Mouse (Mus musculus): ENCODE results near the gene Phactr2. TPM values are rescaled to one million over a fixed set of nuclear protein-coding genes. Genes with fewer than 3 reads are reported as not detected.

Phactr2 gene
- total RNA-seq, 2 experiments from 2014 or later, result 17.6 to 19.4 TPM

DNA sequence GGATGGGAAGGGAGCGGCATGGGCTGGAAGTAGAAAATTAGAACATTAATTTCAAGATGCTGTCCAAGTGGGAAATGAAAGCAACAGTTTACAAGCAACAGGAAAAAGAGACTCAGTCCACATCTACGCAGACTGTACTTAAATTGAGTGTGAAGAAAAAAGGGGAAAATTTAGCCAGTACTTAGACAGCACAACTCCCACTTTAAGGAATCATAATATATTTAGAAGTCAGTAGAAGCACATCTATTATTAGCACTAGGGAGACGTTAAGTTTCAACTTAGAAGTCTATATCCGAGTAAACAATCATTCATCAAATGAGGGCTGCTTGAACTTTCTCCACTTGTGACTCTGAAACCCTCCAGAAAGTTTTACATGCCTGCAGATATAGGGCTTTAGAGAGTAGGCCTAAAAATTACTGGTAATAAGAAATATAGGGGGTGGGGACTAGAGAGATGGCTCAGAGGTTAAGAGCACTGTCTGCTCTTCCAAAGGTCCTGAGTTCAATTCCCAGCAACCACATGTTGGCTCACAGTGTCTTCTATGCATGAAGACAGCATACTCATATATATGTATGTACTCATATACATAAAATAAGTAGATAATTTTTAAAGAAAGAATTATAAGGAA, 142.7 kb downstream of the Phactr2 start:
- no peak for DNase-seq (ENCODE audit: low spot score)

DNA sequence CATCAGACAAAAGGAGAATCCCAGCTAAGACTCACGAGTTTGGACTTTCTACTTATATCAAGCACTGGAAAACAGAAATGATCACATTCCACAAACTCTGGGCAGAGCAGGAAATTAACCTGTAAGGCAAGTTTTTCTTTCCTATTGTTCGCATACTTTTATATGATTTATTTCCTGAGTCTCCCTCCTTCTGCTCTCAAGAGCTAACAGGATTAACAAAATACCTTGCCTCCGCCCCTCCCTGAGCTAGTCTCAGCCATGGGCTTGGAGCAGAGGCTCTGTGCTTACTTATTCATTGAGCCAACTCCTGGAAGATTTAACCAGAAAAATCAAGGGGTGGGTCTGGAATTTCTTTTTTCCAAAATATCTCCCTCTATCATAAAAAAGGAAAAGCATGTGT, 145.6 kb downstream of the Phactr2 start:
- DNase-seq (ENCODE audit: low spot score), result no peak

DNA sequence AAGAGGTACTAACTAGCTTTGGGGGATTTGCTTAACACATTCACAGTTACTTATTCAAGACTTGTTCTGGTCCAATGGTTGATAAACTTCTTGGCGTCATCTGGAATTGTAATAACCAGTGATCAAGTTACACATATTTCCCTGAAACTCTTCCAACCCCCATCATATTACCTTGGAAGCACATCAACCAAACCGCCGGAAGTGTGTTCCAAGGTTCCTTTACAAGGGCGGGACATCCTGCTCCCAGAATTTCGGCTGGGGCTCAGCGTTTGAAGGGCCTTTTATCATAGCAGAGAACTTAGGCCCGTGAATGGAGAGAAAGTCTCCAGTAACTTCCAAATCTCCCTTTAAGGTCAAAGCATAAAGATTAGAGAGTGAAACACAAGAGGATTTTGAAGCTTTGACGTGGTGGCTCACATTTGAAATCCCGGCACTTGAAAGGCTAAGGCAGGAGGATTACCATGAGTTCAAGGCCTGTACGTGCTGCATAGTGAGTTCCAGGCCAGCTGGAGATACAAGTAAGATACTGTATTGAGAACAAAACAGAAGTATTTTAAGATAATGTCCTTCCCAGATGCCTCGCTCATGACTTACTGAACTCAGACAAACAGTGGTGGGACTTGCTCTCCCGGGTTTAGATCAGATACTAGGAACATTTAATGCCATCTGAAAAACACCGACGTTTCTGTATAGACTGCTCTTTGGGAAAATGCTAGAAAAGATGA, 147.9 kb downstream of the Phactr2 start:
- peak; percentile 24 for DNase-seq (ENCODE audit: low spot score)

DNA sequence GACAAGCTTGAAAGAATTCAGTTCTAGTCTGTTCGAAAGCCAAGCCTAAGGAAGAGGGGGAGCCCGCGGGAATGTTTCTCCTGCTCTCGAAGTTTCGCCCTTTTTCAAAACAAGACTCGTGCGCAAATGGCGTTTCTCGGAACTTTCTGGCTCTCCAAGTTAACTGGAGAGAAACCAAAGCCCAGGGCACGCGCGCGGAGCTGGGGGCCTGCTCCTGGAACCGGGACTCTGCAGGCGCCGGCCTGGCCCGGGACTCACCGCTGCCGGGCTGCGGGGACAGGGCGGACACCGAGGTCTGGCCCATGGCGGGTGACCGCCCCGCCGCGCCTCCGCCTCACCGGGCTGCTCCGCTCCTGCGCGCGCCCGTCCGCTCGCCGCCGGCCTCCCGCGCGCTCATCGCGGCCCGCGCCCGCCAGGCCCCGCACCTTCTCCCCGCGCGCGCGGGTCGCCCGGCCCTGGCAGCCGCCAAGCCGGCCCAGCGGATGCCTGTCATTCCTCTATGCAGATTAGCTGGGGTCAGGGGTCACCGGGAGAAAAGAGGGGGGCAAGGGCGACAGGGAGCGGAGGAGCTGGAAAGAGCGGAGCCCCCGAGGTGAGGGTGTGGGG, 150.3 kb downstream of the Phactr2 start:
- DNase-seq (ENCODE audit: low spot score), result peak; percentile 72

DNA sequence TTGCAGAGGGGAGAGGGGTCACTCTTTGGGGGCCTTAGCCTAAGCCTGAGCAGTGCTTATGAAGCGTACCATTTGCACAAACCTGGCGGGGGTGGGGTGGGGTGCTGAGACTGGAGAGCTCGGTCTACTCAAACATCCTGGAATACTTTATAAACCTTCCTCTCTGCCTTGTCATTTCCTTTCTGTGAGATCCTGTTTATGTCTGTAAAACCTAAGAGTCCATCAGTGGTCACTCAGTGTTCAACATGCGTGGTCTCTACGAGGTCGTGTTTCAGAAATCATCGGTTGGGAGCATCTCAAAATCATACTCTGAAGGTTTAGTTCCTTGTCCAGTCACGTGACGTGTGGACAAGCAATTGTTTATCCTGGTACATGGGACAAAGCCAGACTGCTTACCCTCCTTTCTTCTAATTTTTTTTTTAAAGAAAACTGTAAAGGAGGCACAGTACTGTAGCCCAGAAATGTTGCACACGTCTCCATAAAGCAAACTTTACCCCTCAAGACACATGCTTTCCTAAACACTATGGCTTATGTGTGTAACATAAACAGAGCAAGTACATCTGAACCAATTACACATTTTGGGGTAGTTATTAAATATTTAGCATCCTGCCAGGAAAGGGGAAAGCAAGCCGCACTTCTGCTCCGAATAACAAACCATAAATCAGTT, 150.9 kb downstream of the Phactr2 start:
- DNase-seq (ENCODE audit: low spot score), result no peak

DNA sequence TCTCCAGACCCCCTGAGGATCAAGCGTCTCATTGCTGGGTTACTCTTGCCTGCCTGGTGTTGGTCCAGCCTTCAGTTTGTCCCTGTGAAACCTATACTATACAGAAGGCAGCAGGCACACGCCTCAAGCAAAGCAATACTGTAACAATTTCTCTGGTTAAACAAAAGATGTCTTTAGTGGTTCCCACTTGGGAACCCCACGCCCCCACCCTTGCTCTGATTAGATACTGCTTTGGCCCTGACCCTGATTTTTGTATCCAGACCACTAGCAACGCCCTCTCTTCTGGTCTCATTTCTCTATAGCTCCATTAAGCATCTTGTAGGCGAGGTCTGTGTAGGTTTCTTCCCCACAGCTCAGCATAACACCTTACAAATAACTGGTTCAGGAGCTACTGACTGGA, 159.2 kb downstream of the Phactr2 start:
- no peak for DNase-seq (ENCODE audit: low spot score)

DNA sequence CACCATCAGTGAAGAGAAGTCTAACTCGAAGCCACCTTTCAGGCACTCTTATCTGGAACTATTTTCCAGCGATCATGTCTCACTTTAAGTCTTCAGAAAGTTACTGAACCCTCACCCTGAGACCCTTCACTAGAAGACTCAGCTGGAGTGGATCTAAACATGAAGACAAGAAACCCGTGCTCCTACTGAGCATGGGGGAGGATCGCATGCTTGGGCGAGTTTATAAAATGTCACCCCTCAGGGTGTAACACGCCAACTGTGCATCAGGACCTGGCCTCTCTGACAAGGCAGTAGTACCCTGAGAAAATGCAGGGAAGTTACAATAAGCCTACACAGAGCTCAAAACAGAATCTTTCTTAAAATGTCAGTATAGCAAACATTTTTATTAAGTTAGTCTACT, 161.6 kb downstream of the Phactr2 start:
- no peak for DNase-seq (ENCODE audit: low spot score)

DNA sequence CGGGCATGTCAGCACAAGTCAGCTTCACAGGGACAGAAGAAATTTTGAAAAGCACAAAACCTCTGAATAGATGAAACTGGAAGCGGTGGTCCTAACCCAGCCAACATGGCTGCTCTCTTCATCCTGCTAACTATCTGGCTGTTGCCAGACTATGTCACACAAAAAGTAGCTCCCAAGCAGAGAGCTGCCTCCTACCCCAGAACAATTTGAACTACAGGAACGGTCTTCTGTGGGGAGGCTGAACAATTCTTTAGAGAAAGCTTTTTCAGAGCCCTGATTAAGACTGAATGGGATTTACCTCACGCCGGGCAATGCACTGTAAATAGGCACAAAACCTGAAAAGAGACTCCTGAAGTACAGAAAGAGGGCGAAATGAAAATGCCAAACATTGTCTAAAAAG, 162.6 kb downstream of the Phactr2 start:
- no peak for DNase-seq (ENCODE audit: low spot score)

DNA sequence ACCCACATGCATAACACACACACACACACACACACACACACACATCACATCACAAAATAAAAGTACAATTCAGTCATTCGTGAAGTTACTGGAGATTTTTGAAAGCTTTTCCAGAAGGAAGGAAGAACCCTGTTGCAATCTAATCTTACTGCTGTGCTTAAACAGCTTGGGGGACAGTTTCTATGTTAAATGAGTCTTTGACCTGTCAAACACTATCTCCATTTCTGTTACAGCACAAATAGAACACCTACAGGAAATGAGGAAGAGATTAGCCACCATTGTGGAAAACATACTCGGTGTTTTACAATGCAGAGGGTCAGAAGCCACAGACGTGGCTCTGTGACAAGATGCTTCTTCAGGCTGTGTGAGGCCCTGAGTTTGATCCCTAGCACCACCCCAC, 164.1 kb downstream of the Phactr2 start:
- no peak for DNase-seq (ENCODE audit: low spot score)

DNA sequence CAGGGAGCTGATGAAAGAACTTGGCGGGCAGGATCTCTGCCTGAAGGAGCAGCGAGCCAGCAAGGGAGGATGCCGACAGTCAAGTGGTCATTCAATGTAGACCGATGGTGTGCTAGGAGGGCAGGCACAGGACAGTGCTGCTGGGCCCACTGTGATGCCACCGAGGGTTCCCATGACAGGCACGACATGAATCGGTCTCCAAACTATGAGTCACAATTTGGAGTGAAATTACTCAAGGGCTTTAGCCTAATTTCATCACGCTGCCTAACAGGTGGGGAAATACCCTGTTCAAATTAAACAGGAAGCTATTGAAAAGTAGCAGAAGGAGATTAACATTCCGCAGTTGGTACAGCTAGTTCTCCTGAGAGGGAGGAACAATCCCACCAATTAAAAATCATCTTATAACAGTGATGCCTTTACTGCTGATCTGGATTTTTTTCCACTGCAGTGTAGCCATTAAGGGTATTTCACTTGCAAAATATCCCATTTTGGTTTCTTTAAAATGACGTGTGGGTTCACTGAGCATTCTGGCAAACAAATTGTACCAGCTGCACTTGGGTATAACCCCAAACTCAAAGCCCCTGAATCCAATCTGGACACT, 169.5 kb downstream of the Phactr2 start:
- peak; percentile 18 for DNase-seq (ENCODE audit: low spot score)

DNA sequence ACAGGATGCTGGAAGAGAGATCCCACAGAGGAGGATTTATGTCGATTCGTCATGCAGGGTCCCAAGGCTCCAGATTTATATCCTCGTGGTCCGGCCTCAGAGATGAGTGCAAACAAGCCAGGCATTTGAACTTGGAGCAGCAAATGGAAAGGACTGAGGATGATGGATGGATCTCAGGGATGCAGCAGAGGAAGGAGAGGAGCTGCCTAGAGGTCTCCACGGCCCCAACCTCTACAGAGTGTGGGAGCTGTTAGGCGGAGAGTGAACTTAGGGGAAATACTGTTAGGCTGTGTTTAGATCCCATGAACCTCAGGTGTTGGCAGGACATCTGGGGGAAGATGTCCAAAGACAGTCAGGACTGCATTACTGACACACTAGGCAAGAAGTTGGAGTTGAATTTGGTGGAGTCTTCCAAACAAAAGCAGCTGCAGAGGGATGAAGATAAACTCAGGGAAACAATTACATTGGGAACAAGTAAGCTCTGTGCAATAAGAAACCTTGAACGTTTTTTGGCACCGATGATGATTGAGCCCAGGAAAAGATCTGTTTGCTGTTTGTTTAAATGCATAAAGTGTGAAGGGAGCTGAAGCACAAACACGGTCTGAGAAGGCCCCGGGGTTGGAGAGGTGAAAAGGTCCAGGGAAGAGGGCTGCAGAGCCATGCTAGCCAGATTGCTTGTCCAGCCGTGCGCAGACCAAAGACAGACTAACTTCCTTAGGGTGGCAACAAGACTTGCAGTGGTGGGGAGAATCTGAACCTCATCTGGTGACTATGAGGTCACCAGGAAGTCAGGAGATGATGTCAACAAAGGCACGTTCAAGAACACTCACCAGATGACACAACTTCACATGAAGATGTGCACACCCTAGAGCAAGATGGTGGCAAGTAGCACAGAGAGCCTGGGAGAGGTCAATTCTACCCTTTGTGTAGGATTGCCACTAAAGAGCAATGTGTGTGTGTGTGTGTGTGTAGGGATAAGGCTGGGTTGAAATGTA, 170.6 kb downstream of the Phactr2 start:
- DNase-seq (ENCODE audit: low spot score), result no peak

DNA sequence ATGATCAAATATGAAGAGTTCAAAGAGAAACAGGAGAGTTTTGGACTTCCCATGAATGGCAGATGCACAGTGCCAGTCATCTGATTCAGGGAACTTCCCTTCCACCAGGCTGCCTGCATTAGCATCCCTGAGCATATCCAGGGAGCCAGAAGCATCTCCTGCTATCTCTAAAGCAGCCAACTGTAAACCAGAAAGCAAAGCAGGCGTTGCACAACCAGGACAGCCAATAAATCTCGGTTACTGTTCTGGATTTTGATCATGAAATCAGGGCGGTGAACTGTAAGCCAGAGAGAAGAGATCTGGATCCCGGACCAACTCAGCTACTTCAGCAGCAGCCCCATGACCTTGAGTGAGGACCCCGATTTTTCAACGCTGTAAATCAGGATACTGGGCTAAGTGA, 173.6 kb downstream of the Phactr2 start:
- no peak for DNase-seq (ENCODE audit: low spot score)

DNA sequence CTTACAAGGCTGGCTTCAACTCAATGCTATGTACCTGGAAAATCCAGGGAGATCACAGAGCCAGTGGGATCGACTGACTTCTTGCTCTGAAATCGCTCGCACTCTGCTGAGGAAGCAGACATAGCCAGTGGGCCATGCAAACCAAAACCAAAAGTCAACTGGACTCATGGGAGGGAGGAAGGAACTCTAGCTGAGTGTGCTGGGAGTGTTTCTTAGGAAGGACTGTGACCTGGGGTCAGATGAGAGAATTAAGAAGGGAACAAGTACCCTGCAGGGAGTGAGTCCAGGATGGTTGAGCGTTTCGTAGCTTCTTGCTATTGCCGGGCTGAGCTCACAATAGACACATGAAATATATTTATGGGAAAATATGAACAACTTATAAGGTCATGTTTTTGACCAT, 174.0 kb downstream of the Phactr2 start:
- peak; percentile 27 for DNase-seq (ENCODE audit: low spot score)

DNA sequence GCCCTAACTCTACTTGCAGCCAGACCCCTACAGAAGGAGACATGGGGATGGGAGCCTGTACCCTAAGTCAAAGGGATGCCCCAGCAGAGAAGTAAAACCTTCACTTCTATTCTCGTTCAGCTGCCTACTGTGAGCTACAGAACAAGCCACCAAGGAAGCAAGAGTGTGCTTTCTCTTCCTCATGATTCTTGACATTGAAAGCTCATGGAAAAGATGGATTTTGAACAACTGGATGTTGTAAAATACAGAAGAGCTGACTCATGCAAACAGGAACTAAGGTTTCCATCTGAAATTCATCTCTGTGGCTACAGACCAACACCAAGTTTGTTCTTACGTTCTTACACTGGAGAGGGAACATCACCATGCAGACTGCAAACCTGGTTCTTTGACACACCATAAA, 179.3 kb downstream of the Phactr2 start:
- no peak for DNase-seq (ENCODE audit: low spot score)

DNA sequence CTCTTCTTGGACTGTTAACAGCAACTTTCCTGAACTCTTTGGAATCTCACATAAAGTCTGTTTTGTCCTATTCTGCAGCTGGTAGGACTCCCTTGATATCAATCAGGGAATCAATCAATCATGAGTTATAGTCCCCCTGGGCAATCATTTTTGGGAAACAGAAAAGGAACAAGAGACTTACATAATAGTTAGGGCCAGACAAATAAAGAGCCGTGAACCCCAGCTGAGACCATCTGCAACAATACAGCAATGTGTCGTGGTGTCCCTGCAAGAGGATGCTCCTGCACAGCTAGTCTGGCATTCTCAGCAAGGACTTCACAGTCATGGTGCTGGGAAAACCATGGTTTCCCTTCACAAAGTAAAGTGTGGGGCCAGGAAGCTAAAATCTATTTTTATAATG, 182.2 kb downstream of the Phactr2 start:
- no peak for DNase-seq (ENCODE audit: low spot score)

DNA sequence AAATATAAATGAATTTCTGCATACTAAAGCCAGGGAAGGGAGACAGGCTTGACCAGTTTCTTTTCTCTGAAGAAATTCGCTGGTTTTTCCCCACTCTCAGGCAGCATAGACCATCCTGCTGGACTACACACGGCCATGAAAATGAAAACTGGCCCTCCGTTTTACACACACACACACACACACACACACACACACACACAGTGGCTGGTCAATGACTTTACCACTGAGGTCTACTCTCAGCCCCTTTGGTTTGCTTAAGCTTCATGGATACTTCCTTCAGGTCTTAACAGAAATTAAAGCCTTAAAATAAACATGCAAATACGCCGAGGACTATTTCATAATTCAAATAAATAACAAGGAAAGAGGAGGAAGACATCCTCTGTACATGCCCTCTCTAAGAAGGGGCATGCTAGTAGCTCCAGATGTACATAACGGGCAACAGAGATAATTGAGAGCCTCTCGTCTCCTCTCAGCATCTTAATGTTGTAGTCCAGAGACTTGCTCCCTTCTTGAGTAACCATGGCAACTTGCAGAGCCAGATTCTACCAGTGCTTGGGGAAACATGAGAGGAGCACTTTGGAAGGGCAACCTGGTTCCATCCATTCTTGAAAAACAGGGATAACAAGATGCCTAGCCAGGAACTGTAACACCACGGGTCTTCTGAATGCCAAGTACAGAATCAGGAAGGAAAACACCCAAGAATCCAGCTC, 184.8 kb downstream of the Phactr2 start:
- DNase-seq (ENCODE audit: low spot score), result no peak

DNA sequence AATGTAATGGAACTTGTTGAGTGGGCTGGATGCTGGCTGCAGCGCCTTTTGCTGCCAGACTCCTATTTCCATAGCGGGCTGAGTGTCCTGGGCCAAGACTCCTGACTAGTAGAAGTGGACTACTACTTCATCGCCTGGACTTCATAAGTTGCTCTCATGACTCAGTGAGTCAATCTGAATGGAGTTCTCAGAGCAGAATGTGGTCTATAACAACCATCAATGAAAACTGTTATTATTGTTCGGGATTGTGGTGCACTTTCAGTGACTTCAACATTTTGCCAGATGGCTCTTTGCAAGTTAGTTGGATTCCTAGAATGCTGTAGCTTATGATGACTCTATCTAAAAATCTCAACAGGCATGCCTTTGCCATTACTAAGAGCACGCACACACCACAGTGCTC, 185.9 kb downstream of the Phactr2 start:
- no peak for DNase-seq (ENCODE audit: low spot score)

DNA sequence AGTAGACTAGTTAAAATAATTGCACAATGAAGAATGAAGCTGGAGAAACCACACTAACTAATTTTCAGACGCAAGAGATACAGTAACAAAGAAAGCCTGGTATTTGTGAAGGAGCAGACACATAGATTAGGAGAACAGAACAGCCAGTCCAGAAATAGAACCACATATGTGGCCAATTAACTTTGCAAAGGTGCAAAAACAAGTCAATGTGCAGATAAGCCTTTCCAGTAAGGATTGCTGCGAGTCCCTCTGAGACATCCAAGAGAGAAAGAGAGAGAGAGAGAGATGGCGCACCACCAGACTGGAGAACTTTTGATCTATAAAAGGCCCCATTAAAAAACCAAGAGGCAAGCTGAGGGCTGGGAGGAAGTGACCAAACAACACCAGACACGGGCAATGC, 190.8 kb downstream of the Phactr2 start:
- DNase-seq (ENCODE audit: low spot score), result no peak

DNA sequence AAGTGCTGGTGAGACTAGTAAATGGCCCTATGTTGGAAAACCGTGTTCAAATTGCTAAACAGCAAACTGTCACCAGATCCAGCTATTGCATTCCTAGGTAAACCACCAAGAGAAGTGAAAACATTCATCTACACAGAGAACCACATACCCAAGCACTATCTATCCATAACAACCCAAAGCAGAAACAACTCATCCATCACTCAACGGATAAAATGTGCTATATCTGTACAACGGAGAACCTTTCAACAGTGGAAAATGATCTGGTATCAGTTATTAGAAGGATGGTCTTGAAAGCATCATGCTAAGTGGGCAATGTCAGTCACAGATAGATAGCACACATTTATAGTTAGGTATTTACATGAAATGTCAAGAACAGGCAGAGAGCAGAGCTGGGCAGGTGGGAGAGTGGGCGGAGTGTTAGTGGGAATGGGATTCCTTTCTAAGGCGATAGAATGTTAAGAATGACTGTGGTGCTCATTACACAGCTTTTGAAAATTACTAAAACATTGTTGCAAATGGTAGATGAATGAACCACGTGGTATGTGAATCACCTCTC, 193.8 kb downstream of the Phactr2 start:
- no peak for DNase-seq (ENCODE audit: low spot score)

DNA sequence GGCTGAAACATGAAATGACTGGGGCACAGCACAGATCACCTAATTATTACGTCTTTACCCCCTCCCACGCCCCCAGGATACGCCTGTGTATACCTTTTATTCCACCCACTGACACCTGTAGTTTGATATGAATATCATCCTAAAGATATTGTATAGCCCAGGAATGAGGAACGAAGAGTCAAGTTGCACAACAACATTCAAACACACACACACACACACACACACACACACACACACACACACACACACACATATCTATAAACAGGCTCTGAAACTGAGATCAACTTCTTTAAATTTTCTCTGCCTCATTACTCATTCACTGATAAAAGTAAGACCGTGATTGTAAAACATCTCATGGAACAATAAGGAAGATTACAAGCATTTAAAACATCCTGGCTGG, 197.9 kb downstream of the Phactr2 start:
- no peak for DNase-seq (ENCODE audit: low spot score)
